Mouse (Mus musculus): ENCODE data around the gene Cpox. TPM values are rescaled to one million over a fixed set of nuclear protein-coding genes. Genes with fewer than 3 reads are reported as not detected.

The Cpox gene
- polyA plus RNA-seq, 1 experiment from 2014 or later: 24.4 TPM

- Histone ChIP-seq H3K4me3 (ENCODE audit: low read depth, low read length) (no peak overlapping the region), H3K27me3 (ENCODE audit: control insufficient read depth, insufficient read depth, low read length) (no peaks in the 10 kb centered on the region), H3K4me2 (replicated peaks; ENCODE audit: low read depth, low read length) (no peak overlapping the region), H3K27ac (ENCODE audit: low read length) (no peak overlapping the region), H3K4me1 (ENCODE audit: control insufficient read depth, insufficient read depth, low read length) (no peaks in the 10 kb centered on the region), H3K9me3 (ENCODE audit: control insufficient read depth, low read depth, low read length) (no peaks in the 10 kb centered on the region), H3K9ac (replicated peaks; ENCODE audit: low read depth, low read length) (no peak overlapping the region), H3K36me3 (ENCODE audit: control insufficient read depth, insufficient read depth, low read length) (no peaks in the 10 kb centered on the region)
- no peak for ATAC-seq (ENCODE audit: insufficient number of reproducible peaks, insufficient read depth, low FRiP score, low read depth)
- 81% methylated on average over 2 of the region's 2 CpGs for WGBS
Observed at GRCm38 (mm10) chr16:58722292-58722691, 52.2 kb downstream of the Cpox start.

- H3K9me3 ChIP-seq (ENCODE audit: control insufficient read depth, low read depth, low read length): no peaks in the 10 kb centered on the region
- peaks cover 3% of the 10 kb centered on the region; the same call in 1 of the 2 replicates for H3K4me1 ChIP-seq (ENCODE audit: control insufficient read depth, insufficient read depth, low read length)
- no peak overlapping the region for H3K27ac ChIP-seq (ENCODE audit: low read length)
- peak overlapping the region; percentile 44 for H3K4me2 ChIP-seq (replicated peaks; ENCODE audit: low read depth, low read length)
- WGBS: 77% methylated on average over 11 of the region's 11 CpGs
- H3K4me3 ChIP-seq (ENCODE audit: low read depth, low read length): peak overlapping the region; percentile 78
- peaks cover 11% of the 10 kb centered on the region; the same call in 1 of the 2 replicates for H3K36me3 ChIP-seq (ENCODE audit: control insufficient read depth, insufficient read depth, low read length)
- ATAC-seq (ENCODE audit: insufficient number of reproducible peaks, insufficient read depth, low FRiP score, low read depth): no peak
- no peaks in the 10 kb centered on the region for H3K27me3 ChIP-seq (ENCODE audit: control insufficient read depth, insufficient read depth, low read length)
- H3K9ac ChIP-seq (replicated peaks; ENCODE audit: low read depth, low read length): no peak overlapping the region
Observed at GRCm38 (mm10) chr16:58726680-58727476, 56.8 kb downstream of the Cpox start.

- Histone ChIP-seq H3K36me3 (ENCODE audit: control insufficient read depth, insufficient read depth, low read length) (peaks cover 15% of the 10 kb centered on the region; the same call in 1 of the 2 replicates), H3K4me3 (ENCODE audit: low read depth, low read length) (peak within 1 kb of the TSS; percentile 78), H3K9ac (replicated peaks; ENCODE audit: low read depth, low read length) (peak within 1 kb of the TSS; percentile 68), H3K27ac (ENCODE audit: low read length) (peak within 1 kb of the TSS; percentile 75), H3K4me2 (replicated peaks; ENCODE audit: low read depth, low read length) (peak within 1 kb of the TSS; percentile 58), H3K4me1 (ENCODE audit: control insufficient read depth, insufficient read depth, low read length) (peaks cover 3% of the 10 kb centered on the region; the same call in 1 of the 2 replicates), H3K9me3 (ENCODE audit: control insufficient read depth, low read depth, low read length) (no peaks in the 10 kb centered on the region), H3K27me3 (ENCODE audit: control insufficient read depth, insufficient read depth, low read length) (no peaks in the 10 kb centered on the region)
- 1% methylated on average over 28 of the region's 35 CpGs for WGBS
- peak; percentile 100 for ATAC-seq (ENCODE audit: insufficient number of reproducible peaks, insufficient read depth, low FRiP score, low read depth)
Observed at GRCm38 (mm10) chr16:58727477-58728131, 57.5 kb downstream of the Cpox start, which contains the start of gene Cldnd1. Cldnd1 (plus strand) TSS chr16:58727910.

- Histone ChIP-seq H3K36me3 (ENCODE audit: control insufficient read depth, insufficient read depth, low read length) (peaks cover 21% of the 10 kb centered on the region; the same call in 1 of the 2 replicates), H3K4me3 (ENCODE audit: low read depth, low read length) (peak overlapping the region; percentile 78), H3K4me1 (ENCODE audit: control insufficient read depth, insufficient read depth, low read length) (peaks cover 3% of the 10 kb centered on the region; the same call in 1 of the 2 replicates), H3K4me2 (replicated peaks; ENCODE audit: low read depth, low read length) (peak overlapping the region; percentile 58), H3K9ac (replicated peaks; ENCODE audit: low read depth, low read length) (peak overlapping the region; percentile 68), H3K27me3 (ENCODE audit: control insufficient read depth, insufficient read depth, low read length) (no peaks in the 10 kb centered on the region), H3K27ac (ENCODE audit: low read length) (peak overlapping the region; percentile 75), H3K9me3 (ENCODE audit: control insufficient read depth, low read depth, low read length) (no peaks in the 10 kb centered on the region)
- WGBS: under 1% methylated on average over 28 of the region's 31 CpGs
- peak; percentile 89 for ATAC-seq (ENCODE audit: insufficient number of reproducible peaks, insufficient read depth, low FRiP score, low read depth)
Observed at GRCm38 (mm10) chr16:58728176-58728671, 58.1 kb downstream of the Cpox start.

- Histone ChIP-seq H3K36me3 (ENCODE audit: control insufficient read depth, insufficient read depth, low read length) (peaks cover 14% of the 10 kb centered on the region), H3K27ac (ENCODE audit: low read length) (no peak overlapping the region), H3K4me1 (ENCODE audit: control insufficient read depth, insufficient read depth, low read length) (no peaks in the 10 kb centered on the region), H3K4me3 (ENCODE audit: low read depth, low read length) (no peak overlapping the region), H3K4me2 (replicated peaks; ENCODE audit: low read depth, low read length) (no peak overlapping the region), H3K9ac (replicated peaks; ENCODE audit: low read depth, low read length) (no peak overlapping the region), H3K9me3 (ENCODE audit: control insufficient read depth, low read depth, low read length) (no peaks in the 10 kb centered on the region), H3K27me3 (ENCODE audit: control insufficient read depth, insufficient read depth, low read length) (no peaks in the 10 kb centered on the region)
- ATAC-seq (ENCODE audit: insufficient number of reproducible peaks, insufficient read depth, low FRiP score, low read depth): no peak
- WGBS: 79% methylated on average over 4 of the region's 4 CpGs
Observed at GRCm38 (mm10) chr16:58738205-58738604, 68.1 kb downstream of the Cpox start.

- 96% methylated on average over 1 of the region's 1 CpGs for WGBS
- H3K9ac ChIP-seq (replicated peaks; ENCODE audit: low read depth, low read length): no peak overlapping the region
Observed at GRCm38 (mm10) chr16:58738800-58739199, 68.7 kb downstream of the Cpox start.

GRCm38 (mm10) chr16:58740751-58741150 is 70.7 kb downstream of the Cpox start:
- 92% methylated on average over 5 of the region's 5 CpGs for WGBS
- Histone ChIP-seq H3K27me3 (ENCODE audit: control insufficient read depth, insufficient read depth, low read length) (no peaks in the 10 kb centered on the region), H3K9me3 (ENCODE audit: control insufficient read depth, low read depth, low read length) (no peaks in the 10 kb centered on the region), H3K27ac (ENCODE audit: low read length) (no peak overlapping the region), H3K4me1 (ENCODE audit: control insufficient read depth, insufficient read depth, low read length) (no peaks in the 10 kb centered on the region), H3K9ac (replicated peaks; ENCODE audit: low read depth, low read length) (no peak overlapping the region), H3K4me2 (replicated peaks; ENCODE audit: low read depth, low read length) (no peak overlapping the region), H3K4me3 (ENCODE audit: low read depth, low read length) (no peak overlapping the region), H3K36me3 (ENCODE audit: control insufficient read depth, insufficient read depth, low read length) (no peaks in the 10 kb centered on the region)
- ATAC-seq (ENCODE audit: insufficient number of reproducible peaks, insufficient read depth, low FRiP score, low read depth): no peak

More at GRCm38 (mm10) chr16:58738800-58739199, 68.7 kb downstream of the Cpox start:
- Histone ChIP-seq H3K4me2 (replicated peaks; ENCODE audit: low read depth, low read length) (no peak overlapping the region), H3K9me3 (ENCODE audit: control insufficient read depth, low read depth, low read length) (no peaks in the 10 kb centered on the region), H3K4me1 (ENCODE audit: control insufficient read depth, insufficient read depth, low read length) (no peaks in the 10 kb centered on the region), H3K27me3 (ENCODE audit: control insufficient read depth, insufficient read depth, low read length) (no peaks in the 10 kb centered on the region), H3K36me3 (ENCODE audit: control insufficient read depth, insufficient read depth, low read length) (peaks cover 14% of the 10 kb centered on the region), H3K4me3 (ENCODE audit: low read depth, low read length) (no peak overlapping the region), H3K27ac (ENCODE audit: low read length) (no peak overlapping the region)
- ATAC-seq (ENCODE audit: insufficient number of reproducible peaks, insufficient read depth, low FRiP score, low read depth): no peak; the same call in 1 of the 2 replicates

- no peak for ATAC-seq (ENCODE audit: insufficient number of reproducible peaks, insufficient read depth, low FRiP score, low read depth)
- no peaks in the 10 kb centered on the region for H3K9me3 ChIP-seq (ENCODE audit: control insufficient read depth, low read depth, low read length)
- WGBS: 70% methylated on average over 4 of the region's 4 CpGs
Observed at GRCm38 (mm10) chr16:58746715-58747114, 76.6 kb downstream of the Cpox start.

More at GRCm38 (mm10) chr16:58746715-58747114, 76.6 kb downstream of the Cpox start:
- H3K27ac ChIP-seq (ENCODE audit: low read length): no peak overlapping the region
- H3K36me3 ChIP-seq (ENCODE audit: control insufficient read depth, insufficient read depth, low read length): no peaks in the 10 kb centered on the region
- H3K4me3 ChIP-seq (ENCODE audit: low read depth, low read length): no peak overlapping the region
- H3K4me2 ChIP-seq (replicated peaks; ENCODE audit: low read depth, low read length): no peak overlapping the region
- H3K27me3 ChIP-seq (ENCODE audit: control insufficient read depth, insufficient read depth, low read length): no peaks in the 10 kb centered on the region
- no peak overlapping the region for H3K9ac ChIP-seq (replicated peaks; ENCODE audit: low read depth, low read length)
- H3K4me1 ChIP-seq (ENCODE audit: control insufficient read depth, insufficient read depth, low read length): no peaks in the 10 kb centered on the region

Measured in stomach, embryonic 14.5 days (tissue).